Mouse (Mus musculus): ENCODE measurements around the gene Eif2ak4. TPM values are rescaled to one million over a fixed set of nuclear protein-coding genes. Genes with fewer than 3 reads are reported as not detected.

Gene Eif2ak4
- 4.0 and 4.8 TPM in 2 replicates for polyA plus RNA-seq (2015; fragmentation: Nextera tagmentation; extraction: Ambion mirVana)

GRCm38 (mm10) chr2:118388341-118389335 lies at the start of gene Eif2ak4:
Eif2ak4 (plus strand) TSS chr2:118388618.

GRCm38 (mm10) chr2:118372901-118373571 lies 15.4 kb upstream of the Eif2ak4 start, which contains the start of gene Gpr176:
Gpr176 (minus strand) TSS chr2:118373419.

GRCm38 (mm10) chr2:118479550-118479909 lies 91.1 kb downstream of the Eif2ak4 start, which contains the start of gene Srp14:
Srp14 (minus strand) TSS chr2:118479711.

Other genes with a start within 250 kb of the Eif2ak4 start
- not detected in 2 replicates for gene Fsip1, start 131.7 kb upstream of the Eif2ak4 start, polyA plus RNA-seq (2015; fragmentation: Nextera tagmentation; extraction: Ambion mirVana)
- 0.32 and 0.34 TPM in 2 replicates for gene Gpr176, start 15.2 kb upstream of the Eif2ak4 start, polyA plus RNA-seq (2015; fragmentation: Nextera tagmentation; extraction: Ambion mirVana)
- 137 and 161 TPM in 2 replicates for gene Srp14, start 91.1 kb downstream of the Eif2ak4 start, polyA plus RNA-seq (2015; fragmentation: Nextera tagmentation; extraction: Ambion mirVana)
- 1.2 and 2.1 TPM in 2 replicates for gene Bmf, start 161.1 kb downstream of the Eif2ak4 start, polyA plus RNA-seq (2015; fragmentation: Nextera tagmentation; extraction: Ambion mirVana)
- gene Bub1b, start 209.6 kb downstream of the Eif2ak4 start, polyA plus RNA-seq (2015; fragmentation: Nextera tagmentation; extraction: Ambion mirVana): 41.6 and 42.6 TPM in 2 replicates

Data from spleen, postnatal 0 days (tissue).